Mouse (Mus musculus) brain, embryonic 14.5 days (tissue): ENCODE measurements around the gene Cacnb1.

Source experiments
- CTCF ChIP-seq: fragments of 200-500 bp; IDR thresholded peaks from 2 replicates; pipeline ENCODE4 v1.5.1; 2012; ENCODE audit warnings: inconsistent platforms, mild to moderate bottlenecking, moderate library complexity, borderline replicate concordance; ENCODE audit not compliant: insufficient read depth, insufficient read length; ENCODE audit errors: extremely low read depth
- POLR2A ChIP-seq: fragments of 200-500 bp; IDR thresholded peaks from 2 replicates; pipeline ENCODE4 v1.6.1; 2012; ENCODE audit warnings: mild to moderate bottlenecking, inconsistent platforms, borderline replicate concordance; ENCODE audit not compliant: poor library complexity, insufficient read depth, insufficient read length, severe bottlenecking; ENCODE audit errors: extremely low read depth

- no peak for TF ChIP-seq POLR2A
- TF ChIP-seq CTCF = no peak
Measured at GRCm38 (mm10) chr11:98044074-98044473, 21.2 kb upstream of the Cacnb1 start.
